Mouse (Mus musculus): Measurements from ENCODE around the gene Neurl2. TPM values are rescaled to one million over a fixed set of nuclear protein-coding genes. Genes with fewer than 3 reads are reported as not detected.

The Neurl2 gene
- total and polyA plus RNA-seq, 2 experiments, result 1.6 to 5.6 TPM

GRCm38 (mm10) chr2:164790451-164790850 is 42.8 kb downstream of the Neurl2 start:
- Histone ChIP-seq H3K9ac (ENCODE audit: low read depth, low read length) (no peak overlapping the region), H3K4me3 (ENCODE audit: insufficient read depth, low read depth, low read length) (no peak overlapping the region), H3K36me3 (ENCODE audit: control insufficient read depth, insufficient read depth, low read length) (peaks cover 7% of the 10 kb centered on the region), H3K79me2 (ENCODE audit: control insufficient read depth, insufficient read depth, low read length) (no peaks in the 10 kb centered on the region), H3K4me1 (ENCODE audit: control insufficient read depth, insufficient read depth, low read length) (peaks cover 21% of the 10 kb centered on the region), H3K27ac (replicated peaks; ENCODE audit: insufficient read depth, low read depth, low read length) (no peak overlapping the region), H3K27me3 (ENCODE audit: control insufficient read depth, insufficient read depth, low read length) (no peaks in the 10 kb centered on the region)
- peak; percentile 99 for DNase-seq (ENCODE audit: extremely low read depth, low read depth, low spot score)
- 18% methylated on average over 4 of the region's 4 CpGs for WGBS
- no peak for TF ChIP-seq CTCF (IDR thresholded peaks at IDR 0.05; ENCODE audit: low read depth, low read length)
- TF ChIP-seq POLR2A (IDR thresholded peaks at IDR 0.05; ENCODE audit: extremely low read depth, insufficient read depth, low read length), result no peak

- Histone ChIP-seq H3K4me1 (ENCODE audit: control insufficient read depth, insufficient read depth, low read length) (peaks cover 21% of the 10 kb centered on the region), H3K9ac (ENCODE audit: low read depth, low read length) (no peak overlapping the region), H3K79me2 (ENCODE audit: control insufficient read depth, insufficient read depth, low read length) (no peaks in the 10 kb centered on the region), H3K27me3 (ENCODE audit: control insufficient read depth, insufficient read depth, low read length) (no peaks in the 10 kb centered on the region), H3K4me3 (ENCODE audit: insufficient read depth, low read depth, low read length) (no peak overlapping the region), H3K36me3 (ENCODE audit: control insufficient read depth, insufficient read depth, low read length) (peaks cover 4% of the 10 kb centered on the region), H3K27ac (replicated peaks; ENCODE audit: insufficient read depth, low read depth, low read length) (no peak overlapping the region)
- WGBS, result 79% methylated on average over 4 of the region's 4 CpGs
- TF ChIP-seq CTCF (IDR thresholded peaks at IDR 0.05; ENCODE audit: low read depth, low read length) (no peak), POLR2A (IDR thresholded peaks at IDR 0.05; ENCODE audit: extremely low read depth, insufficient read depth, low read length) (no peak)
- no peak for DNase-seq (ENCODE audit: extremely low read depth, low read depth, low spot score)
These were observed 44.8 kb downstream of the Neurl2 start for GRCm38 (mm10) chr2:164788411-164788810.

GRCm38 (mm10) chr2:164787779-164788178 is 45.5 kb downstream of the Neurl2 start:
- no peak overlapping the region for H3K4me3 ChIP-seq (ENCODE audit: insufficient read depth, low read depth, low read length)
- H3K27me3 ChIP-seq (ENCODE audit: control insufficient read depth, insufficient read depth, low read length), result no peaks in the 10 kb centered on the region
- H3K4me1 ChIP-seq (ENCODE audit: control insufficient read depth, insufficient read depth, low read length), result peaks cover 19% of the 10 kb centered on the region
- H3K79me2 ChIP-seq (ENCODE audit: control insufficient read depth, insufficient read depth, low read length), result no peaks in the 10 kb centered on the region
- no peak for DNase-seq (ENCODE audit: extremely low read depth, low read depth, low spot score)
- peaks cover 2% of the 10 kb centered on the region for H3K36me3 ChIP-seq (ENCODE audit: control insufficient read depth, insufficient read depth, low read length)
- no peak for TF ChIP-seq POLR2A (IDR thresholded peaks at IDR 0.05; ENCODE audit: extremely low read depth, insufficient read depth, low read length)
- TF ChIP-seq CTCF (IDR thresholded peaks at IDR 0.05; ENCODE audit: low read depth, low read length), result no peak
- 78% methylated on average over 10 of the region's 10 CpGs for WGBS
- no peak overlapping the region for H3K27ac ChIP-seq (replicated peaks; ENCODE audit: insufficient read depth, low read depth, low read length)
- H3K9ac ChIP-seq (ENCODE audit: low read depth, low read length), result no peak overlapping the region

- no peak for DNase-seq (ENCODE audit: extremely low read depth, low read depth, low spot score)
- H3K4me3 ChIP-seq (ENCODE audit: insufficient read depth, low read depth, low read length), result no peak overlapping the region
- H3K9ac ChIP-seq (ENCODE audit: low read depth, low read length), result no peak overlapping the region
- peaks cover 19% of the 10 kb centered on the region for H3K4me1 ChIP-seq (ENCODE audit: control insufficient read depth, insufficient read depth, low read length)
- H3K36me3 ChIP-seq (ENCODE audit: control insufficient read depth, insufficient read depth, low read length), result no peaks in the 10 kb centered on the region; the same call in 1 of the 2 replicates
- peak overlapping the region; percentile 7 for H3K27ac ChIP-seq (replicated peaks; ENCODE audit: insufficient read depth, low read depth, low read length)
- no peaks in the 10 kb centered on the region for H3K27me3 ChIP-seq (ENCODE audit: control insufficient read depth, insufficient read depth, low read length)
- no peak for TF ChIP-seq POLR2A (IDR thresholded peaks at IDR 0.05; ENCODE audit: extremely low read depth, insufficient read depth, low read length)
- no peak for TF ChIP-seq CTCF (IDR thresholded peaks at IDR 0.05; ENCODE audit: low read depth, low read length)
- WGBS, result 79% methylated on average over 3 of the region's 3 CpGs
- no peaks in the 10 kb centered on the region for H3K79me2 ChIP-seq (ENCODE audit: control insufficient read depth, insufficient read depth, low read length)
These were observed 46.2 kb downstream of the Neurl2 start for GRCm38 (mm10) chr2:164787032-164787431.

GRCm38 (mm10) chr2:164786388-164786885 is 46.8 kb downstream of the Neurl2 start:
- DNase-seq (ENCODE audit: extremely low read depth, low read depth, low spot score), result peak; percentile 36
- peaks cover 18% of the 10 kb centered on the region for H3K4me1 ChIP-seq (ENCODE audit: control insufficient read depth, insufficient read depth, low read length)

More at GRCm38 (mm10) chr2:164786388-164786885, 46.8 kb downstream of the Neurl2 start:
- peak overlapping the region; percentile 61 for H3K27ac ChIP-seq (replicated peaks; ENCODE audit: insufficient read depth, low read depth, low read length)
- 15% methylated on average over 15 of the region's 15 CpGs for WGBS
- H3K79me2 ChIP-seq (ENCODE audit: control insufficient read depth, insufficient read depth, low read length), result no peaks in the 10 kb centered on the region
- no peaks in the 10 kb centered on the region; the same call in 1 of the 2 replicates for H3K36me3 ChIP-seq (ENCODE audit: control insufficient read depth, insufficient read depth, low read length)
- TF ChIP-seq POLR2A (IDR thresholded peaks at IDR 0.05; ENCODE audit: extremely low read depth, insufficient read depth, low read length), result no peak
- no peak for TF ChIP-seq CTCF (IDR thresholded peaks at IDR 0.05; ENCODE audit: low read depth, low read length)
- peak overlapping the region; percentile 89 for H3K9ac ChIP-seq (ENCODE audit: low read depth, low read length)
- peak overlapping the region; percentile 90 for H3K4me3 ChIP-seq (ENCODE audit: insufficient read depth, low read depth, low read length)
- no peaks in the 10 kb centered on the region for H3K27me3 ChIP-seq (ENCODE audit: control insufficient read depth, insufficient read depth, low read length)
